Mouse (Mus musculus) urinary bladder, adult 18-20 months (tissue): Measurements from ENCODE around the gene Slc35e3.
"Not testable (repeated sequence)": the region's sequence is repeated elsewhere in the genome, so short reads cannot be mapped to it uniquely, and the experiment has no call there.

Experiments used
- DNase-seq, 2 experiments: peaks; one replicate each; pipeline ENCODE4 v3.0.0; 2022; ENCODE audit warnings: low spot score in 2 of 2, mixed read lengths in 2 of 2

Gene Slc35e3

GRCm38 (mm10) chr10:117749787-117750343 is 3.7 kb upstream of the Slc35e3 start:
- no peak for DNase-seq

GRCm38 (mm10) chr10:117749050-117749686 is 3.0 kb upstream of the Slc35e3 start:
- no peak for DNase-seq

- no peak for DNase-seq
Measured at GRCm38 (mm10) chr10:117748276-117749049, 2.3 kb upstream of the Slc35e3 start.

GRCm38 (mm10) chr10:117747711-117748110 is 1.5 kb upstream of the Slc35e3 start:
- DNase-seq: no peak

- DNase-seq: peak in 1 of 2 experiments; percentile 30
Measured at GRCm38 (mm10) chr10:117745570-117746296, 432 bp downstream of the Slc35e3 start.

GRCm38 (mm10) chr10:117743917-117744316 is 2.2 kb downstream of the Slc35e3 start:
- no peak for DNase-seq

- no peak for DNase-seq
Measured at GRCm38 (mm10) chr10:117743182-117743581, 3.0 kb downstream of the Slc35e3 start.

- DNase-seq: no peak
Measured at GRCm38 (mm10) chr10:117742618-117743017, 3.5 kb downstream of the Slc35e3 start.

- no peak for DNase-seq
Measured at GRCm38 (mm10) chr10:117741698-117742475, 4.3 kb downstream of the Slc35e3 start.

GRCm38 (mm10) chr10:117740921-117741320 is 5.2 kb downstream of the Slc35e3 start:
- no peak for DNase-seq

GRCm38 (mm10) chr10:117740171-117740570 is 6.0 kb downstream of the Slc35e3 start:
- DNase-seq: no peak

- no peak for DNase-seq
Measured at GRCm38 (mm10) chr10:117739648-117739948, 6.6 kb downstream of the Slc35e3 start.

- no peak for DNase-seq
Measured at GRCm38 (mm10) chr10:117738928-117739647, 7.1 kb downstream of the Slc35e3 start.

GRCm38 (mm10) chr10:117738140-117738921 is 7.8 kb downstream of the Slc35e3 start:
- DNase-seq: no peak

GRCm38 (mm10) chr10:117737498-117737897 is 8.7 kb downstream of the Slc35e3 start:
- DNase-seq: not testable (repeated sequence)

GRCm38 (mm10) chr10:117737075-117737474 is 9.1 kb downstream of the Slc35e3 start:
- no peak for DNase-seq

GRCm38 (mm10) chr10:117736573-117736972 is 9.6 kb downstream of the Slc35e3 start:
- no peak for DNase-seq

- DNase-seq: not testable (repeated sequence)
Measured at GRCm38 (mm10) chr10:117735396-117735795, 10.8 kb downstream of the Slc35e3 start.

GRCm38 (mm10) chr10:117734104-117734852 is 11.9 kb downstream of the Slc35e3 start:
- not testable (repeated sequence) for DNase-seq
